Mouse (Mus musculus): ENCODE measurements around the gene Olfr419.

DNA sequence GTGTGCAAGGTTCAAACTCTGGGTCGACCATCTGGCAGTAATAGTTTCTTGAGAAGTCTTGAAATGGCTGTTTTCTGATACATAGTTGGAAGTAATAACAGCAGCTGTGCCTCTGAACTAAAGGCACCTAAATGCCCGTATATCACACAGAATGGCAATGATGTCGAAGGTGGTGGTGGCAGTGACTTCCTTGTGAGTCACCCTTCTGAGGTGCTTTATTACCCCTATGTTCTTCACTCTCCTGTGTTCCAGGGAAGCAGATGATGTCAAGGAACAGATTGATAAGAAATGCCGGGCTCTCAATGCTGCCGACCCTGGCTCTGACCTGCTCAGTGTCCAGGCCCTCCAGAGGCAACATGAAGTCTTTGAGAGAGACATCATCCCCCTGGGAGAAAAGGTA is 39.6 kb downstream of the Olfr419 start:
- TF ChIP-seq CTCF (IDR thresholded peaks at IDR 0.05; ENCODE audit: borderline replicate concordance, insufficient read depth, low read depth, low read length) (no peak), POLR2A (IDR thresholded peaks at IDR 0.05; ENCODE audit: borderline replicate concordance, insufficient read depth, low read length) (no peak)
